Mouse (Mus musculus): Measurements from ENCODE around the gene Palm3. TPM values are rescaled to one million over a fixed set of nuclear protein-coding genes. Genes with fewer than 3 reads are reported as not detected.

The Palm3 gene
- total and polyA plus RNA-seq, 2 experiments from 2014 or later, result 2.7 to 4.3 TPM

DNA sequence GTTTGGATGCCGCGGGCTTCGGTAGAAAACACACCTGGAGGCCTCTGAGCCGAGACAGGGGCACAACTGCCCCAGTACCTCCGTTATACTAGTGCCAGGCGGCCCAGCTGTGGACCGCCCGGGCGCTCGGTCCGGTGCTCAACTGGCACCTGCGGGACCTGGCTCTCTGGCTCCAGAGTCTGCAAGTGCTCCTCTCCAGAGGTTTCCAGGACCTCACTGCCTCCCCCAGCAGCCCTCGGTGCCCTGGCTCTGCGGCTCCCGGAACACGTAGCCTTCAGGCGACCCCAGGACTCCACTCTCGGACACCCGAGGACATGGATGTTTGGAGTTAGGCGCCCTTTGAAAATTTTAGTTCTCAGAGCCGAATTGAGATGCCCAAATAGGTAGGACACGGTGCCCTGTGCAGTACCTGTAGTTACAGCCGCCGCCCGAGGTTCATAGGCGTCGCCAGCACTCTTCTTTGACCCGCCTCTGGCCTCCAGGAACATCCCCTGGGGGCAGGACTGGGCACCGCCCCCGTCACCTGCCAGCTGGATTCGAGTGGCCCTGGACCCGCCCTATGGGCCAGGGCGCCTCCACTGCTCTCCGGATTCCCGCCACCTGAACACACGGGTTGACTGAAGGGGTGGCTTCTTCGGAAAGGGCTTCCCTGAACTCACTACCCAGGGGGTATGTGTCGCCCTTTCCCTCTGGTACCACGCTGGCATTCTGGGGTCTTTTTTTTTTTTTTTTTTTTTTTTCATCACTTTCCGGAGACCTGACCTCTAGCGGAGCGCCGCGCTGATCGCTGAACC is 9.4 kb upstream of the Palm3 start, which contains the start of gene 2210011C24Rik:
TSS of gene 2210011C24Rik (minus strand) at position 467 of the 794 bp plus-strand sequence.
- Histone ChIP-seq H3K9me3 (ENCODE audit: low read length) (no peaks in the 10 kb centered on the region), H3K4me3 (ENCODE audit: low read depth, low read length) (peak within 1 kb of the TSS; percentile 57), H3K4me2 (ENCODE audit: low read depth) (peak within 1 kb of the TSS; percentile 97), H3K36me3 (ENCODE audit: insufficient read depth) (no peaks in the 10 kb centered on the region), H3K9ac (peak within 1 kb of the TSS; percentile 47), H3K27me3 (ENCODE audit: insufficient read depth, low read length) (peaks cover 15% of the 10 kb centered on the region), H3K4me1 (ENCODE audit: insufficient read depth) (peaks cover 12% of the 10 kb centered on the region; the same call in 1 of the 2 replicates), H3K27ac (ENCODE audit: low read depth, low read length) (no peak within 1 kb of the TSS)
- DNase-seq (no peak), ATAC-seq (peak; percentile 26; the same call in 1 of the 2 replicates)
- TF ChIP-seq CTCF (IDR thresholded peaks at IDR 0.05; ENCODE audit: low read depth), result no peak
- 1% methylated on average over 45 of the region's 45 CpGs for WGBS

DNA sequence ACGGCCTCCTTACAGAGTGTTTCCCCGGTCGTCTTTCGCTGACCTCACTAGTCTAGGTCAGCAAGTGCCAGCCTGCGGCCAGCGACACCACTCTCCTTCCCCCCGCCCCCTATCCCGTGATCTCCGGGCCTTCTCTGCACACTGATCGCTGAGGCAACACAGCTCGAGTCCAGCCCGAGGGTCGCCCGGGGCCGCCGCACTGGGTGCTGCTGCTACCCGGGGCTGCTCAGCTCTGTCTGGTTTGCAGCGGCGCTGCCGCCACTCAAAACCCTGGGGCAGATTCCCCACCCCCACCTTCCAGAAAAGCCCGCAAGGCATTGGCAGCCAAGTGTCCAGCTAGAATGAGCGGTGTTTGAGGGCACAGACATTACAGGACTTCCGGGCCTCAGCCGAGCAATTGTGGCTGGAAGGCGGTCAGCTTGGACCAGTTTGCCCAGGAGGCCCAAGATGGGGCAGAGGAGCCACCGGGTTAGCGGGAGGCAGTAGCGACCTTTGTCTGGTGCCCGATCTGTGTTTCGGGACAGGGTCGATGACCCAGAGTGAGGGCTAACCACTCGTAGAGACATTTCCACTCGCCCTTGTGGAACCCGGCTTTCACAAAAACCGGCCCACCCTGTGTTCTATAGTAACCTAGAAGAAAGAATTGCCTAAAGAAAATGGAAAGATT is 8.6 kb upstream of the Palm3 start:
- H3K27ac ChIP-seq (ENCODE audit: low read depth, low read length), result no peak overlapping the region
- TF ChIP-seq CTCF (IDR thresholded peaks at IDR 0.05; ENCODE audit: low read depth), result no peak
- peaks cover 15% of the 10 kb centered on the region for H3K27me3 ChIP-seq (ENCODE audit: insufficient read depth, low read length)
- H3K9ac ChIP-seq, result no peak overlapping the region
- H3K4me2 ChIP-seq (ENCODE audit: low read depth), result peak overlapping the region; percentile 97
- peaks cover 12% of the 10 kb centered on the region; the same call in 1 of the 2 replicates for H3K4me1 ChIP-seq (ENCODE audit: insufficient read depth)
- no peaks in the 10 kb centered on the region for H3K9me3 ChIP-seq (ENCODE audit: low read length)
- WGBS, result 5% methylated on average over 35 of the region's 35 CpGs
- H3K4me3 ChIP-seq (ENCODE audit: low read depth, low read length), result peak overlapping the region; percentile 57
- H3K36me3 ChIP-seq (ENCODE audit: insufficient read depth), result no peaks in the 10 kb centered on the region
- no peak for ATAC-seq
- DNase-seq, result no peak

DNA sequence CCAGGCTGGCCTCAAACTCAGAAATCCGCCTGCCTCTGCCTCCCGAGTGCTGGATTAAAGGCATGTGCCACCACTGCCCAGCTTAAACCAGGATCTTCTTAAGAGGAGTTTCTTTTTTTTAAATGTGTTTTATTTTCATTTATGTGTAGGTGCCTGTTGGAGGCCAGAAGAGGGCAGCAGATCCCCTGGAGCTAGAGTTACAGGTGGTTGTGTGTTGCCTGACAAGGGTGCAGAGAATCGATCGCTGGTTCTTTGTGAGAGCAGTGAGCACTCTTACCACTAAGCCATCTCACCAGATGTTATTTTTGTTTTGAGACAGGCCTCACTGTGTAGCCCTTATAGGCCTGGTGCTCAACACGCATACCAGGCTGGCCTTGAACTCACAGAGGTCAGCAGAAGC is 5.4 kb upstream of the Palm3 start:
- Histone ChIP-seq H3K27ac (ENCODE audit: low read depth, low read length) (no peak overlapping the region), H3K9me3 (ENCODE audit: low read length) (no peaks in the 10 kb centered on the region), H3K4me1 (ENCODE audit: insufficient read depth) (peaks cover 12% of the 10 kb centered on the region; the same call in 1 of the 2 replicates), H3K4me2 (ENCODE audit: low read depth) (no peak overlapping the region), H3K27me3 (ENCODE audit: insufficient read depth, low read length) (peaks cover 5% of the 10 kb centered on the region), H3K9ac (no peak overlapping the region), H3K36me3 (ENCODE audit: insufficient read depth) (no peaks in the 10 kb centered on the region), H3K4me3 (ENCODE audit: low read depth, low read length) (no peak overlapping the region)
- ATAC-seq (no peak), DNase-seq (no peak)
- WGBS, result 91% methylated on average over 5 of the region's 5 CpGs
- peak; percentile 3; the same call in 1 of the 2 replicates for TF ChIP-seq CTCF (IDR thresholded peaks at IDR 0.05; ENCODE audit: low read depth)

DNA sequence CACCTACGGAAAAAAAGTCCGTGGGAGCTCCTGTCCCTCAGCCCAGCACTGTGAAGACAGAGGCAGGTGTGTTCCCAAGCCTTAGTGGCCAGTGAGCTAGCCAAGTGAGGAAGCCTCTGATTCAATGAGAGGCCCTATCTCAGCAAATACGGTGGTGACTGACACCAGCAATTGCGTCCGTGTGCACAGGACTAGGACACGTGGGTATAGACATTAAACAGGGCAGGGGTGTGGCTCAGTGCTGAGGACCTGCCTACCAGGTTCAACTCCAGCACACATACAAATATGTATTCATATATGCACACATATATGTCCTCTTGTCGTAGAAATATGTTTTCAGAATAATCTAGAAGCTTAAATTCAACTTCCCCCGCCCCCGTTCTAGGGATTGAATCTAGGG is 1.5 kb upstream of the Palm3 start:
- WGBS, result 88% methylated on average over 9 of the region's 9 CpGs
- Histone ChIP-seq H3K4me1 (ENCODE audit: insufficient read depth) (no peaks in the 10 kb centered on the region), H3K4me3 (ENCODE audit: low read depth, low read length) (no peak overlapping the region), H3K36me3 (ENCODE audit: insufficient read depth) (no peaks in the 10 kb centered on the region), H3K4me2 (ENCODE audit: low read depth) (no peak overlapping the region), H3K27me3 (ENCODE audit: insufficient read depth, low read length) (no peaks in the 10 kb centered on the region; the same call in 1 of the 2 replicates), H3K9me3 (ENCODE audit: low read length) (no peaks in the 10 kb centered on the region), H3K27ac (ENCODE audit: low read depth, low read length) (no peak overlapping the region), H3K9ac (no peak overlapping the region)
- TF ChIP-seq CTCF (IDR thresholded peaks at IDR 0.05; ENCODE audit: low read depth), result no peak
- ATAC-seq (no peak), DNase-seq (no peak)

DNA sequence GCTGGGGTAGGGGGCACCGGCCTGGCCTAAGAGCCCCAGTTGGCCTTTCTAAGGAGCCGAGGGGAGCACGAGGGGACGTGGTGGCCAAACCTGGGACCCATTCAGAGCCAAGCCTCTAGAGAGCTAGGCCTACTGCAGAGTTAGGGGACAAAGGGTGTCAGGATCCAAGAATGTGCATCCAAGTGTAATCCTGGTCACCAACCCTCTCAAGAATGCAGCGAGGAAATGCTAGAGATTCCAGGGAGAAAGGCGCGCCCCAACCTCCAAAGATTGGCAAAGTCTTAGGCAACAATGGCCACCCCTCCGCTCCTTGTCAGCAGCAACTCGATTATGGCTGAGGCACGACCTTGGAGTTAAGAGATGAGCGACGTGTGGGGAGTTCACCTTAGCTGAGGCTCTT is 298 bp downstream of the Palm3 start:
- Histone ChIP-seq H3K4me3 (ENCODE audit: low read depth, low read length) (no peak overlapping the region), H3K27me3 (ENCODE audit: insufficient read depth, low read length) (peaks cover 4% of the 10 kb centered on the region), H3K4me1 (ENCODE audit: insufficient read depth) (no peaks in the 10 kb centered on the region), H3K9me3 (ENCODE audit: low read length) (no peaks in the 10 kb centered on the region), H3K27ac (ENCODE audit: low read depth, low read length) (no peak overlapping the region), H3K4me2 (ENCODE audit: low read depth) (no peak overlapping the region), H3K36me3 (ENCODE audit: insufficient read depth) (no peaks in the 10 kb centered on the region), H3K9ac (no peak overlapping the region)
- no peak for TF ChIP-seq CTCF (IDR thresholded peaks at IDR 0.05; ENCODE audit: low read depth)
- 52% methylated on average over 12 of the region's 12 CpGs for WGBS
- ATAC-seq (no peak), DNase-seq (no peak)

DNA sequence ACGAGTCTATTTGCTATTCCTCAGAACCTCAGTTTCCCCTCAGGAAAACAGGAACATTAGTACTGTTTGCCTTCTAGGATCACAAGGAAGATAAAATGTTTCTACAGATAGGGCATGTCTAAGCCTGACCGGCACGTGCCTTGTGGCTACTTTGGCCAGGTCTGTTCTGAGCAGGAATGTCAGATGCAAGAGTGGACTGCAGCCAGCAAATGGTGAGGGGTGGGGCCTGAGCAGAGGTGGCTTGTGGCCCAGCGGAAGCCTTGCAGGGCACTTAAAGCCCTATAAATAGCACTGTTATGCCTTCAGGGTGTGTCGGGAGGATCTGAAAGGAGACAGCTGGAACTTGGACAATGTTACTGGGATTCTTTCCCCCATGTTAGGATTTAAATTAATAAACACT is 1.8 kb downstream of the Palm3 start:
- ATAC-seq, result no peak
- Histone ChIP-seq H3K36me3 (ENCODE audit: insufficient read depth) (no peaks in the 10 kb centered on the region), H3K4me2 (ENCODE audit: low read depth) (no peak overlapping the region), H3K4me1 (ENCODE audit: insufficient read depth) (no peaks in the 10 kb centered on the region), H3K4me3 (ENCODE audit: low read depth, low read length) (no peak overlapping the region), H3K9me3 (ENCODE audit: low read length) (no peaks in the 10 kb centered on the region), H3K27me3 (ENCODE audit: insufficient read depth, low read length) (peaks cover 8% of the 10 kb centered on the region), H3K9ac (no peak overlapping the region), H3K27ac (ENCODE audit: low read depth, low read length) (no peak overlapping the region)
- no peak for TF ChIP-seq CTCF (IDR thresholded peaks at IDR 0.05; ENCODE audit: low read depth)
- no peak for DNase-seq
- WGBS, result 55% methylated on average over 5 of the region's 5 CpGs

DNA sequence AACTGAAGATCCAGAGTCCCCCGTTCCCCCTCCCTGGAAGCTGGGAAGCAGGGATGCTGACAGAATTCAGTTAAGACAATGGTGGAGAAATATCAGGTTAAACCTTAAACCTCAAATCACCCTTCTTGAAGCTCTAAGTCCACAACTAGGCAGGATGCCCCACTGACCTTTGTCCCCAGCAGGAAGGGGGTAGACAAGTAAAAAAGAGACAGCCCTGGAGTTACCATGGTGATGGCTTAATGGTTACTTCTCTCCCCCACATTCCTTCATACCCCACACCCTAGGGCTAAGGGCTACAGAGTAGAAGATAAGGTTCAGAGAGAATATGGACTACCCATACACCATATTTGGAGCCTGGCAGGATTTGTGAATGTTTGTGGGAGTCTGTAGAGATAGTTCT is 2.4 kb downstream of the Palm3 start:
- DNase-seq (no peak), ATAC-seq (no peak)
- H3K9ac ChIP-seq, result no peak overlapping the region
- no peaks in the 10 kb centered on the region for H3K36me3 ChIP-seq (ENCODE audit: insufficient read depth)
- no peak overlapping the region for H3K4me3 ChIP-seq (ENCODE audit: low read depth, low read length)
- H3K27me3 ChIP-seq (ENCODE audit: insufficient read depth, low read length), result peaks cover 8% of the 10 kb centered on the region
- H3K27ac ChIP-seq (ENCODE audit: low read depth, low read length), result no peak overlapping the region
- TF ChIP-seq CTCF (IDR thresholded peaks at IDR 0.05; ENCODE audit: low read depth), result no peak
- H3K4me2 ChIP-seq (ENCODE audit: low read depth), result no peak overlapping the region
- no peaks in the 10 kb centered on the region for H3K9me3 ChIP-seq (ENCODE audit: low read length)
- no peaks in the 10 kb centered on the region for H3K4me1 ChIP-seq (ENCODE audit: insufficient read depth)
- WGBS, result 76% methylated on average over 1 of the region's 1 CpGs
